Mouse (Mus musculus) frontal cortex, adult (tissue): ENCODE results near the gene Ccdc130.
A peak's percentile ranks its signal among the peaks of the same experiment; 100 is the strongest.
"Not testable (repeated sequence)": the region's sequence is repeated elsewhere in the genome, so short reads cannot be mapped to it uniquely, and the experiment has no call there.

Source experiments
- ATAC-seq: cut with Nextera tagmentation; 2 replicates; pipeline ENCODE4 v1.9.2; 2017; ENCODE audit warnings: mild to moderate bottlenecking, moderate library complexity, mixed read lengths; ENCODE audit not compliant: low TSS enrichment

Ccdc130 gene

GRCm38 (mm10) chr8:84269950-84270773 lies at the start of gene Ccdc130:
Gene Ccdc130 (minus strand): TSS chr8:84270380.
- peak; percentile 98 for ATAC-seq

- no peak for ATAC-seq
Measured at GRCm38 (mm10) chr8:84308376-84308775, 38.2 kb upstream of the Ccdc130 start.

- no peak for ATAC-seq
Measured at GRCm38 (mm10) chr8:84303951-84304350, 33.8 kb upstream of the Ccdc130 start.

- ATAC-seq, result peak; percentile 59; the same call in 1 of the 2 replicates
Measured at GRCm38 (mm10) chr8:84297029-84297785, 27.0 kb upstream of the Ccdc130 start.

- no peak for ATAC-seq
Measured at GRCm38 (mm10) chr8:84291688-84292087, 21.5 kb upstream of the Ccdc130 start.

GRCm38 (mm10) chr8:84291086-84291485 lies 20.9 kb upstream of the Ccdc130 start:
- peak; percentile 34; the same call in 1 of the 2 replicates for ATAC-seq

- ATAC-seq, result no peak
Measured at GRCm38 (mm10) chr8:84288892-84289291, 18.7 kb upstream of the Ccdc130 start.

GRCm38 (mm10) chr8:84285665-84286064 lies 15.5 kb upstream of the Ccdc130 start:
- not testable (repeated sequence) for ATAC-seq

- ATAC-seq, result peak; percentile 72
Measured at GRCm38 (mm10) chr8:84284608-84285063, 14.5 kb upstream of the Ccdc130 start.

- ATAC-seq, result no peak
Measured at GRCm38 (mm10) chr8:84280777-84281176, 10.6 kb upstream of the Ccdc130 start.

- no peak for ATAC-seq
Measured at GRCm38 (mm10) chr8:84276447-84276846, 6.3 kb upstream of the Ccdc130 start.

- no peak for ATAC-seq
Measured at GRCm38 (mm10) chr8:84273968-84274367, 3.8 kb upstream of the Ccdc130 start.

GRCm38 (mm10) chr8:84272302-84272701 lies 2.1 kb upstream of the Ccdc130 start:
- ATAC-seq, result no peak

- no peak for ATAC-seq
Measured at GRCm38 (mm10) chr8:84261098-84261497, 9.1 kb downstream of the Ccdc130 start.

- ATAC-seq, result peak; percentile 79
Measured at GRCm38 (mm10) chr8:84256822-84257610, 13.2 kb downstream of the Ccdc130 start, which contains the start of gene Mri1. Gene Mri1 (minus strand): TSS chr8:84257326.

GRCm38 (mm10) chr8:84256458-84256821 lies 13.7 kb downstream of the Ccdc130 start:
- peak; percentile 18; the same call in 1 of the 2 replicates for ATAC-seq

GRCm38 (mm10) chr8:84255858-84256257 lies 14.3 kb downstream of the Ccdc130 start:
- ATAC-seq, result no peak

GRCm38 (mm10) chr8:84249257-84250170 lies 20.7 kb downstream of the Ccdc130 start, which contains the start of gene D8Ertd738e:
Gene D8Ertd738e (minus strand): TSS chr8:84249719.
- ATAC-seq, result peak; percentile 96

GRCm38 (mm10) chr8:84241821-84242220 lies 28.4 kb downstream of the Ccdc130 start:
- no peak for ATAC-seq

- ATAC-seq, result no peak
Measured at GRCm38 (mm10) chr8:84241167-84241566, 29.0 kb downstream of the Ccdc130 start.
